Mouse (Mus musculus): Measurements from ENCODE around the gene Selenof.

GRCm38 (mm10) chr3:144579796-144580195 lies 9.7 kb downstream of the Selenof start:
- no peak for TF ChIP-seq POLR2A (IDR thresholded peaks at IDR 0.05; ENCODE audit: insufficient read depth, low read depth, low read length)
- no peak for TF ChIP-seq CTCF (IDR thresholded peaks at IDR 0.05; ENCODE audit: insufficient read depth, low read depth, low read length)

Measured in olfactory bulb, adult 2 months (tissue).